Mouse (Mus musculus) embryonic fibroblast, embryonic 13.5 days (primary cell): ENCODE data around the gene Ncam2.

ENCODE experiments used
- CTCF ChIP-seq: IDR thresholded peaks from 2 replicates; pipeline ENCODE4 v1.5.1; 2011; ENCODE audit warnings: mild to moderate bottlenecking, control low read depth, low read length, moderate library complexity, borderline replicate concordance; ENCODE audit not compliant: insufficient read depth
- POLR2A ChIP-seq: IDR thresholded peaks from 2 replicates; pipeline ENCODE4 v1.6.1; 2011; ENCODE audit warnings: low read depth, mild to moderate bottlenecking, control low read depth, low read length, moderate library complexity

- TF ChIP-seq CTCF (no peak), POLR2A (no peak)
Measured at GRCm38 (mm10) chr16:81224253-81224652, 23.8 kb downstream of the Ncam2 start.
